Mouse (Mus musculus): ENCODE measurements around the gene Unc45b. TPM values are rescaled to one million over a fixed set of nuclear protein-coding genes. Genes with fewer than 3 reads are reported as not detected.

The Unc45b gene
- 18.9 and 28.4 TPM in 2 replicates for polyA plus RNA-seq (2015; fragmentation: Nextera tagmentation; extraction: Ambion mirVana)

DNA sequence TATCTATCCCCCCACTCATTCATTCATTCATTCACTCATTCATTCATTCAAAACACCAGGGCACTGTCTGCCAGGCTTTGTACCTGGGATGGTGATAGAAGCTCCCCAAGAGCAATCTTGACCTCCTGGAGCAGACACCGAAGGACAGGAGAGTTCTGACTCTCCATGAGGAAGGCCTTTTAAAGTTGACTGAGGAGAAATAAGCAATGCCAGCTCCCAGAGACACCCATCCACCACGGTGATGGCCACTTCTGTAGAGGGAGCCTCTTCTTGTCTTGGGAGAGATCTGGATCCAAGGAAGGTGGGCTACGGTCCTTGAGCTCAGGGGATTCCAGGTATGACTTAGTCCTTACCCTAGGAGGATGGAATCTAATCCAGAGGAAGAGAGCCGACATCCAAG, at the start of gene Unc45b:
Unc45b (plus strand) TSS at position 301 of the 400 bp plus-strand sequence.
- H3K27ac ChIP-seq (replicated peaks), result no peak within 1 kb of the TSS
- peaks cover 14% of the 10 kb centered on the region for H3K36me3 ChIP-seq
- WGBS, result 83% methylated on average over 4 of the region's 4 CpGs
- no peak within 1 kb of the TSS for H3K9ac ChIP-seq
- no peak; the same call in 1 of the 2 replicates for ATAC-seq (ENCODE audit: insufficient number of reproducible peaks, low FRiP score, low TSS enrichment, low read depth)
- no peaks in the 10 kb centered on the region for H3K9me3 ChIP-seq (replicated peaks)
- H3K27me3 ChIP-seq, result no peaks in the 10 kb centered on the region; the same call in 1 of the 2 replicates
- no peak within 1 kb of the TSS for H3K4me2 ChIP-seq (replicated peaks)
- H3K4me3 ChIP-seq (replicated peaks), result no peak within 1 kb of the TSS
- H3K4me1 ChIP-seq, result peaks cover 10% of the 10 kb centered on the region

DNA sequence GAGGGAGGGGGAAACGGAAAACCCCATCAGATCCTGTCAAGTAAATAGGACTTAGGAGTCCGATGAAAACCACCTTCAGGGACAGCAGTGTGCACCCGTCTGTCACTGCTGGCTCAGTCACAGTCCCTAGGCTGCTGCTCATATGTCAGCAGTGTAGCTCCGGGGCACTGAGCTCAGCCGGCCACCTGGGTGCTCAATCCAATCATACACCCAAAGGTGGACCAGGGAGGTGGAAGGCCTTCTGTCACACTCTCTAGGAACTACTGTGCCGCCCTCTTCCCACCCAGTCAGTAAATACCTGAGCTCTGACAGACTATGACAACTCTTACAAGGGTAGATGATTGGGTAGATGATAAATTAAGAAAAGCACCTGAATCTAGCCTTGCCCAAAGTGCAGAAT, 49.6 kb upstream of the Unc45b start:
- Histone ChIP-seq H3K9me3 (replicated peaks) (no peaks in the 10 kb centered on the region), H3K27me3 (no peaks in the 10 kb centered on the region), H3K27ac (replicated peaks) (no peak overlapping the region), H3K36me3 (no peaks in the 10 kb centered on the region), H3K4me2 (replicated peaks) (no peak overlapping the region), H3K4me1 (no peaks in the 10 kb centered on the region; the same call in 1 of the 2 replicates), H3K4me3 (replicated peaks) (no peak overlapping the region), H3K9ac (no peak overlapping the region)
- WGBS, result 56% methylated on average over 6 of the region's 6 CpGs
- ATAC-seq (ENCODE audit: insufficient number of reproducible peaks, low FRiP score, low TSS enrichment, low read depth), result no peak

DNA sequence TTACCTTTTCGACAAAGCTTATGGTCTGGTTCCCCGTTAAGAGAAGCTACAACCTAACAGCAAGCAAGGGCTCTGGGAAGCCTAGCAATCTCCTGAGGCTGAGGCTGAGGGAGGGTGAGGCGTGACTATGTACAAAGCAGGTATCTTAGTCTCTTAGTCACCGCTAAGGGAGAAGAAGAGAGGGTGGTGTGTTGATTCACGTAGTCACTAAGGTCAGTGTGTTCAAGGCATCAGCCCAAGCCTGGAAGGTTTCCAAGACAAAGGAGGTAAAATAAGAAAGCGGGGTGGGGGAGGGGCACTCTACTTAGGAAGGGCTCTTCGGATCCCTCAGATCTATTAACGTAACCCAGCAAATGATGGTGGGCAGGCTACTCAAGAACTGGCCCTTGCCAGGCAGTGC, 48.8 kb upstream of the Unc45b start:
- Histone ChIP-seq H3K36me3 (no peaks in the 10 kb centered on the region), H3K27me3 (no peaks in the 10 kb centered on the region), H3K4me1 (no peaks in the 10 kb centered on the region; the same call in 1 of the 2 replicates), H3K9ac (no peak overlapping the region), H3K4me3 (replicated peaks) (no peak overlapping the region), H3K4me2 (replicated peaks) (no peak overlapping the region), H3K27ac (replicated peaks) (no peak overlapping the region), H3K9me3 (replicated peaks) (no peaks in the 10 kb centered on the region)
- no peak for ATAC-seq (ENCODE audit: insufficient number of reproducible peaks, low FRiP score, low TSS enrichment, low read depth)
- WGBS, result 66% methylated on average over 8 of the region's 8 CpGs

DNA sequence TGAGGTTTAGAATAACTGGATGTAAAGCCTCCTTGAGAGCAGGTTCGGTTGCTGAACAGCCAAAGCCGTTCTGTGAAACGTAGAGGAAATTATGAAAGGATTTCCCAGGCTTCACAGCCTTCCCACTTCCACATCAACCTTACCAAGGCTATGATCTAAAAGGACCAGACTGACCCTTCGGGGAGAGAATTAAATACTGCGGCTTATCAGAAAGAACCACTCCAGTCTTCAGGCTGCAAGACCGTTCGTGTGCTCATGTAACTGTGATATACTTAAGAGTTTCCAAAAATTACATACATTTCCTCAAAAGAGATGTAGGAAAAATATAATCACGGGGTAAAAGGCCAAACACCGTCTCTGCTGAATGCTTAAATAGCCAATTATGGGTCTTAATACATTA, 47.7 kb upstream of the Unc45b start:
- no peaks in the 10 kb centered on the region for H3K36me3 ChIP-seq
- H3K4me2 ChIP-seq (replicated peaks), result no peak overlapping the region
- H3K27ac ChIP-seq (replicated peaks), result no peak overlapping the region
- 77% methylated on average over 9 of the region's 9 CpGs for WGBS
- no peaks in the 10 kb centered on the region for H3K27me3 ChIP-seq
- H3K4me1 ChIP-seq, result no peaks in the 10 kb centered on the region; the same call in 1 of the 2 replicates
- no peak overlapping the region for H3K4me3 ChIP-seq (replicated peaks)
- no peaks in the 10 kb centered on the region for H3K9me3 ChIP-seq (replicated peaks)
- no peak overlapping the region for H3K9ac ChIP-seq
- ATAC-seq (ENCODE audit: insufficient number of reproducible peaks, low FRiP score, low TSS enrichment, low read depth), result no peak

DNA sequence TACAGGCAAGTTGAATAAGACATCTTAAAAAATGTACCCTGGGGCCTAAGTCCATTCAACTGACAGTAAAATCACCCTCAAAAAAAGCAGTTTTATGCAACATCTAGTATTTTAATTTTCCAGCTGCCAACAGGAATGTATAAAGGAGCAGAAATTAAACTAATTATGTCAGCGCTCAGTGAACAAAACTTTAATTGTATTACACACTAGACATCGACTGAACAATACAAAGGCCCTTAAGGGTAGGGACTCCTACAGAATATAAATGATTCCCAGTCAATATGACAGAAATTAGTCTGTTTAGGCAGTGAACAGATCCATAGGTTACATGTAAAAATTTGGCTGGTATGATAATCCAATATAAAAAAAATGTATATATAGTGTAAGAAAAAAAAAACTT, 47.3 kb upstream of the Unc45b start:
- Histone ChIP-seq H3K4me3 (replicated peaks) (no peak overlapping the region), H3K4me1 (no peaks in the 10 kb centered on the region; the same call in 1 of the 2 replicates), H3K9me3 (replicated peaks) (no peaks in the 10 kb centered on the region), H3K36me3 (no peaks in the 10 kb centered on the region), H3K4me2 (replicated peaks) (no peak overlapping the region), H3K27ac (replicated peaks) (no peak overlapping the region), H3K27me3 (no peaks in the 10 kb centered on the region), H3K9ac (no peak overlapping the region)
- ATAC-seq (ENCODE audit: insufficient number of reproducible peaks, low FRiP score, low TSS enrichment, low read depth), result no peak
- 56% methylated on average over 2 of the region's 2 CpGs for WGBS

DNA sequence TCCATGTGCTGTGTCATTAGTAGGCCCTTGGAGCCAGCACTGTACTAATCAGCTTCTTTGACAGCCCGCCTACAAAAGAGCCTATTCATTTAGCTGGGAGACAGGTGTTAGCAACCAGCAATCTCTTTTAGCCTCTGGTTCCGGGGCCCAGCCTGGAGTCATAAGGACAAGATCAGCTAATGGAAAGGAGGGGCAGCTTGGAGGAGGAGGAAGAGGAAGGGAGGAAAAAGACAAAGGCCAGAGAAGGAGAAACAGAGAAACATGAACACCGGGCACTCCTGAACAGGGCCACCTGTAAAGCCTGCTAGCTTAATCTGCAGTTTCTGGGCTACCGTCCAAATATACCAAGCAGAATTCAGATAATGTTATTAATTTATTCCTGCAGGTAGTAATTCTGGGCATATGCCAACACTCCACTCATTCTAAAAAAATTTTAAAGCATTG, 46.8 kb upstream of the Unc45b start:
- Histone ChIP-seq H3K36me3 (no peaks in the 10 kb centered on the region), H3K27ac (replicated peaks) (no peak overlapping the region), H3K27me3 (no peaks in the 10 kb centered on the region), H3K9me3 (replicated peaks) (no peaks in the 10 kb centered on the region), H3K4me2 (replicated peaks) (no peak overlapping the region), H3K9ac (no peak overlapping the region), H3K4me3 (replicated peaks) (no peak overlapping the region), H3K4me1 (no peaks in the 10 kb centered on the region; the same call in 1 of the 2 replicates)
- 44% methylated on average over 4 of the region's 4 CpGs for WGBS
- peak; percentile 39; the same call in 1 of the 2 replicates for ATAC-seq (ENCODE audit: insufficient number of reproducible peaks, low FRiP score, low TSS enrichment, low read depth)

DNA sequence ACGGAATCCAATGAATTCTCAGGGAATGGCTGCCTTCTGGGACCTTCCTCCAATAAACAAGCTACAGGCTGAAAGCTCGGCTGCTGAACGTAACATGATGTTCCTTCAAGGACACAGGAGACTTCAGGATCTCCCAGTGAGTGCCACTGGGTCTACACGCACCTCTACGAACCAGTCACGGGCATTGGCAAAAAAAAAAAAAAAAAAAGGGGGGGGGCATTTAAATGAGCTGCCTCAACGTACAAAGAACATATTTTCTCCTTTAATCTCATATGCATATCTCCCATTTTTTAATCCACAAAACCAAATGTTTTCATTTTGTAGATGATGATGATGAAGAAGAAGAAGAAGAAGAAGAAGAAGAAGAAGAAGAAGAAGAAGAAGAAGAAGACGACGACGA, 44.4 kb upstream of the Unc45b start:
- no peak for ATAC-seq (ENCODE audit: insufficient number of reproducible peaks, low FRiP score, low TSS enrichment, low read depth)
- H3K4me1 ChIP-seq, result peaks cover 4% of the 10 kb centered on the region; the same call in 1 of the 2 replicates
- WGBS, result 81% methylated on average over 10 of the region's 10 CpGs

DNA sequence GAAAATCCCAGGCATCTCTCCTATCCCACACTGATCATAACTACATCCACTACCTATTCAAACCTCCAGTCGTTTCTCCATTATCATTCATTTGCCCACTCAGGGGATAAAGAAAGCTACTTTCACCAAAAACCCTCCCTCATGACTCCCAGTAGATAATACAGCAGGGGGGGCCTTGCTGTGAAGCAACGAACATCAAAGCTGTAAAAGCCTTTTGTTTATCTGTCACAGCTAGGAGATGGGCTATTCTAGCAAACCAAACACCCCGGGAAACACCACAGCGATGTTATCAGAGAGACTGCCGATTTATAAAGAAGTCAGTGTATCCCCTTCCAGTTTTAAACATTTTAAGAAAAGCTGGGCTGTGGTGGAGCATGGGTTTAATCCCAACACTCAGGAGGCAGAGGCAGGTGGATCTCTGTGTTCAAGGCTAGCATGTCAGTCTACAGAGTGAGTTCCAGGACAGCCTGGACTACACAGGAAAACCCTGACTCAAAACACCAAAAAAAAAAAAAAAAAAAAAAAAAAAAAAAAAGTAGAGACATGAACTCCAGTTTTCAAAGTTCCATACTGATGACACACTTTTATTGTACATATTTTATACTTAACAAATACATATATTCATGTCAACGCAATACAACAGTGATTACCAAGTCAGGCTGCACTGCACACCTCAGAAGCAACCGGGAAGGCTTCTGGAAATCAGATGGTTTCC, 43.3 kb upstream of the Unc45b start:
- H3K36me3 ChIP-seq, result no peaks in the 10 kb centered on the region
- H3K9ac ChIP-seq, result no peak overlapping the region
- no peaks in the 10 kb centered on the region for H3K27me3 ChIP-seq
- H3K27ac ChIP-seq (replicated peaks), result no peak overlapping the region
- 37% methylated on average over 7 of the region's 7 CpGs for WGBS
- no peak for ATAC-seq (ENCODE audit: insufficient number of reproducible peaks, low FRiP score, low TSS enrichment, low read depth)
- H3K4me3 ChIP-seq (replicated peaks), result no peak overlapping the region
- H3K4me2 ChIP-seq (replicated peaks), result no peak overlapping the region
- no peaks in the 10 kb centered on the region for H3K9me3 ChIP-seq (replicated peaks)
- peaks cover 4% of the 10 kb centered on the region; the same call in 1 of the 2 replicates for H3K4me1 ChIP-seq

More for the DNA sequence above, 44.4 kb upstream of the Unc45b start:
- H3K4me2 ChIP-seq (replicated peaks), result no peak overlapping the region
- H3K9ac ChIP-seq, result no peak overlapping the region
- H3K9me3 ChIP-seq (replicated peaks), result no peaks in the 10 kb centered on the region
- no peaks in the 10 kb centered on the region for H3K27me3 ChIP-seq
- H3K27ac ChIP-seq (replicated peaks), result no peak overlapping the region
- no peaks in the 10 kb centered on the region for H3K36me3 ChIP-seq
- no peak overlapping the region for H3K4me3 ChIP-seq (replicated peaks)

DNA sequence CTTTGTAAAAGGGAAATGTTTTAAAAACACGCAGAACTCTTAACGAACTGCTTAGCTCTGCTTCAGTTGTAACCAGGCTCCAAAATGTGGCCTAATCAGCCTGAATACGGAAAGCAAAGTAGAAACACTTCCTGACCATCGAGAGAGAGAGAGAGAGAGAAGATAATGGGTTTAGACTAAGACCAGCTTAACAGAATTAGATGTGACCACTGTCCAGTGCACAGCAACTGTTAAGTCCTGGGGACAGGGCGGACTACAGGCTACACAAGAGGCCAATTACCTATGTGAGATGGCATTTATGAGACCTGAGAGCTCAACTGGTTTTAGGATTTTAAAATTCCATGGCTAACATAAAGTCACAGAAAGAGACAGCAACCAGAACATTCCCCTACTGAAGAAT, 42.4 kb upstream of the Unc45b start:
- 0 out of 2 replicates have a peak, but pooled peaks cover 4% of the 10 kb centered on the region for H3K4me1 ChIP-seq

DNA sequence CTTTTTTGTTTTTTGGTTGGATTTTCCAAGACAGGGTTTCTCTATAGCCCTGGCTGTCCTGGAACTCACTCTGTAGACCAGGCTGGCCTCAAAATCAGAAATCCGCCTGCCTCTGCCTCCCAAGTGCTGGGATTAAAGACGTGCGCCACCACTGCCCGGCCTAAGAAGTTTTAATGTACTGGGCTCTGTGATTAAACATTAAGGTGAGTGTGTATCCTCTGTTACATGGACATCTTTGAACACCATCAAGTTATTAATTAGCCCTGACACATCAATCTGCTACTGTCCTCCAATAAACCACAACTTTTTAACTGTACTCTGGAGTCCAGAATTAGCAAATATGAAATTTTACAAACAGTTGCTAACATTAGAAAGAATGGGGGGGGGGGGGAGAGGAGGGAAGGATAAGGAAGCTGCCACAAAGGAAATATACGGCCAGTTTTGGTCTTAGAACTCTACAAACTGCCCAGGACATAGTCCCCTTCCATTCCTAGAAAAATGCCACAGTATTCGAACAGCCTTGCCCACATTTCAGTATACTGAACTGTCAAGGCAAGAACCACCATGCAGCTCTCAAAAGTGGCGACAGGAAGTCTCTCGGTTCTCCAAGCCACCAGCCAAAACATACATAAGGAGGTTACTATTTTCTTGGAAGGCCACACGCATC, 40.7 kb upstream of the Unc45b start:
- no peaks in the 10 kb centered on the region for H3K27me3 ChIP-seq
- H3K9me3 ChIP-seq (replicated peaks), result no peaks in the 10 kb centered on the region
- no peak for ATAC-seq (ENCODE audit: insufficient number of reproducible peaks, low FRiP score, low TSS enrichment, low read depth)
- no peak overlapping the region for H3K9ac ChIP-seq
- 62% methylated on average over 9 of the region's 9 CpGs for WGBS
- no peak overlapping the region for H3K27ac ChIP-seq (replicated peaks)
- no peaks in the 10 kb centered on the region for H3K36me3 ChIP-seq
- peak overlapping the region; percentile 76 for H3K4me2 ChIP-seq (replicated peaks)
- 0 out of 2 replicates have a peak, but pooled peaks cover 4% of the 10 kb centered on the region for H3K4me1 ChIP-seq
- H3K4me3 ChIP-seq (replicated peaks), result peak overlapping the region; percentile 91

More for the DNA sequence above, 42.4 kb upstream of the Unc45b start:
- H3K4me2 ChIP-seq (replicated peaks), result no peak overlapping the region
- H3K9ac ChIP-seq, result no peak overlapping the region
- no peak overlapping the region for H3K27ac ChIP-seq (replicated peaks)
- 68% methylated on average over 5 of the region's 5 CpGs for WGBS
- H3K36me3 ChIP-seq, result no peaks in the 10 kb centered on the region
- H3K9me3 ChIP-seq (replicated peaks), result no peaks in the 10 kb centered on the region
- H3K4me3 ChIP-seq (replicated peaks), result no peak overlapping the region
- no peak for ATAC-seq (ENCODE audit: insufficient number of reproducible peaks, low FRiP score, low TSS enrichment, low read depth)
- H3K27me3 ChIP-seq, result no peaks in the 10 kb centered on the region

DNA sequence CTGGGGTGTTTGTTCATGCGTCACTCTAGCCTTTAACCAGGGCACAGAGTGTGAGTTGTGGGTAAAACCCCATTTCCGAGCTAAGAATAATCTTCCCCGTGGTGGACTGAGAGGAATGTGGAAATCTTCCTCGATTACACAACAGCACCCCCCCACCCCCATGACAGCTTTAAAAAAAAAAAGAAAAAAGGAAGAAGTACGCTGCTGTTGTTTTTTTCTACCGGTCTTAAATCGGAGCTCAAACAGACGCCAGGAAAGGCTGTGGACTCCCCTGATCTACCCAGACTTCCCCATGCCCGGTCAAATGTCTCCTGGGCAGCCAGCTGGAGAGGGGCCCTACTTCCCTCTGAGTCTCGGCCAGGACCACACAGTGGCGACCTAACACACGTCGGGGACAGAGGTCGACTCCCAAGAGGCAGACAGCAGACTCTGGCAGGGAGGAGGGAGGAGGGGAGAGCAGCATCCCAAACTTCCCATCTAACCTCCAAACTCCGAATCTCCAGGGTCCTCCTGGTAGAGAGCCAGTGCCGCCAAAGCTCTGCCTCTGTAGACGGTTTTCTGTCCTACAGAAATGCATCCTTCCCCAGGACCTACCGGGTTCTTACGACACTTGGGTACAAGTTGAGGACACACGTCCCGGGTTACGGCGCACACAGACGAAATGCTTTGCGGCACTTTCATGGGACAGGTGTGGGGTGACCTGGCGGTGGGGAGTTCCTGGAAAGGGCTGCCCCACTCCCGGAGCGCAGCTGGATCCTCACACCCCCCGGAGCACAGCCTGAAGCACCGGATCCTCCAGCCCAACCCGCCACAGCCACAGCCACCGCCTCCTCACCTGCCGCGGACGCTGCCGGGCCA, 39.9 kb upstream of the Unc45b start:
- Histone ChIP-seq H3K9me3 (replicated peaks) (no peaks in the 10 kb centered on the region), H3K36me3 (no peaks in the 10 kb centered on the region), H3K27me3 (no peaks in the 10 kb centered on the region), H3K4me3 (replicated peaks) (peak overlapping the region; percentile 91), H3K9ac (peak overlapping the region; percentile 69), H3K4me1 (0 out of 2 replicates have a peak, but pooled peaks cover 4% of the 10 kb centered on the region), H3K27ac (replicated peaks) (peak overlapping the region; percentile 69), H3K4me2 (replicated peaks) (peak overlapping the region; percentile 76)
- 2% methylated on average over 36 of the region's 36 CpGs for WGBS
- 0 out of 2 replicates have a peak, but pooled peaks have one; percentile 15 for ATAC-seq (ENCODE audit: insufficient number of reproducible peaks, low FRiP score, low TSS enrichment, low read depth)
